Mouse (Mus musculus) c-Kit-positive CD71-positive TER-119-positive erythroid progenitor cells, embryonic 14.5 days (primary cell): Measurements from ENCODE around the gene Apol6.
"Not testable (repeated sequence)": the region's sequence is repeated elsewhere in the genome, so short reads cannot be mapped to it uniquely, and the experiment has no call there.

Experiments
- DNase-seq: peaks from one replicate; pipeline ENCODE4 v3.0.0-alpha.2; 2013; ENCODE audit warnings: low spot score

The Apol6 gene

GRCm38 (mm10) chr15:77031271-77031670, 13.3 kb upstream of the Apol6 start:
- DNase-seq: no peak

- no peak for DNase-seq
These were observed 10.0 kb upstream of the Apol6 start for GRCm38 (mm10) chr15:77034526-77034925.

DNA sequence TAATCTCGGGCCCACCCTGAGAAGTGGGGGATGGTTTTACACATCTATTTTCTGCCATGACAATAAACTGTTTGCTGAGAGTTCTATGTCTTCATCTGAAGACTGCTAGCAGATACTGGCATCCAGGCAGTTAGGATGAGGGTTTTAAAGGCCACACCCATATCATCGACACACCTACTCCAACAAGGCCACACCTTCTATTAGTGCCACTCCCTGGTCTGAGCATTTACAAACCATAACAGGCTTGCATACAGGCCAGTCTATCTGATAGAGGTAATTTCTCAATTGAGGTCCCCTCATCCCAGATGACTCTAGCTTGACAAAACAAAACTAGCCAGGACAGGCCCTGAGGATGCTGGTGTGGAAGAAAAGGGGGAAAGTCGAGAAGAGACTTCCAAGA, 8.9 kb upstream of the Apol6 start:
- DNase-seq: peak; percentile 5

DNA sequence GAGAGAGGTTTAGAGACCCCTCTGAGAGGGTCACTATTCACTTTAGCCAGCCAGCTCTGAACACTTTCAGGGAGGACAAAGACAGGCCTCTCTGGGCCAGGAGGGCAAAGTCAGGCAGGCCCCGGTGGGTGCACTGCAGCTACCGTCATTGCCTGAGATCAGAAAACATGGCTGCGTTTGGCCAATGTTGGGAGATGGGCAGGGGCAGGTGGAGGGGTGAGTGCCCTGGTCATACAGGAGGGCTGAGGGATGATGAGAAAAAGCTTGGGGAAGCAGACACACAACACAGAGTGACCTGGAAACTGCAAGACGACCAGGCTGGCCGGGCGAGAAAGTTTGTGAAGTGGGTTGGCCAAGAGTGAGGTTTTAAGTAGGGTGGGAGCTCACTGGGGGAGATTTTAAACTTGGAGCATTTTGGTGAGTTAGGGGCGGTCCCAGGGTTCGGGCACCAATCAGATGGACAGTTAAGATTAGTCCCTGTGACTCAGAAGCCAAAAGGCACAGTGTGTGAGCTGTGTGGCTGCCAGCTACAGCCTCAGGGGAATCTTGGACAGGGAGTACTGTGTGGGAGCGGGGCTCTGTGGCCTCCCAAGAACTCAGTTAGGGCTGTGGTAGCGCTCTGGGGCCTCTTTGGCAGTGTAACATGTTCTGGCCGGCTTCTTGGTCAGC, 8.1 kb upstream of the Apol6 start:
- no peak for DNase-seq

DNA sequence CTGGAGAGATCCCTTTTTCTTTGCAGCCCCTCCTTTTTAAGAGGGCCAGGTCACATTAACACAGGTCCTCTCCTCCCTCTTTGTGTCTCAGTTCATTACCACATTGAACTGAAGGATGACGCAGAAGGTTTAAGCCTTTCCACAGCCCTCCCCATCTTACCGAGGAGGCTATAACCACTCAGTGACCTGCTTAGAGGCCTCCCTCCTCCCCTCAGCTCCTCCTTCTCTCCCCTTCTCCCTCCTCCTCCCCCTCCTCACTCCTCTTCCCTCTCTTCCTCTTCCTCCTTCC, 7.6 kb upstream of the Apol6 start:
- no peak for DNase-seq

GRCm38 (mm10) chr15:77037278-77038161, 7.0 kb upstream of the Apol6 start:
- no peak for DNase-seq

- no peak for DNase-seq
These were observed 5.3 kb upstream of the Apol6 start for GRCm38 (mm10) chr15:77039211-77039700.

DNA sequence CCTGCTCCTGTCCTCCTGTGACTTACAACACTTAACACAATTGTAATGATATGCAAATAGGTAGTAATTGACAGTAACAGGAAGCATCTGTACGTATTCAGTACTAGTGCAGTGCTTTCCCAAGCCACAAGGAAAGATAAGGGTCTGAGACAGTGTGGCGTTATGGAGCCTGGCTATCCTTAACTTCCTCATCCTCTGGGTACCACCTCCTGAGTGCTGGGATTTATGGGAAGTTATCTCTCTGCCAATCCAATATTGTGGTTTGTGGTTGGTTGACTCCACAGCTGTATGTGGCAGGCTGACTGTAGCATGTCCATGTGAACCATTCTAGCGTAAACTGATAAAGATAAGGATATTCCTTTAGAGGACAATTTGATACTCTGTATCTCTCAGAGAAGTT, 3.7 kb upstream of the Apol6 start:
- no peak for DNase-seq

DNA sequence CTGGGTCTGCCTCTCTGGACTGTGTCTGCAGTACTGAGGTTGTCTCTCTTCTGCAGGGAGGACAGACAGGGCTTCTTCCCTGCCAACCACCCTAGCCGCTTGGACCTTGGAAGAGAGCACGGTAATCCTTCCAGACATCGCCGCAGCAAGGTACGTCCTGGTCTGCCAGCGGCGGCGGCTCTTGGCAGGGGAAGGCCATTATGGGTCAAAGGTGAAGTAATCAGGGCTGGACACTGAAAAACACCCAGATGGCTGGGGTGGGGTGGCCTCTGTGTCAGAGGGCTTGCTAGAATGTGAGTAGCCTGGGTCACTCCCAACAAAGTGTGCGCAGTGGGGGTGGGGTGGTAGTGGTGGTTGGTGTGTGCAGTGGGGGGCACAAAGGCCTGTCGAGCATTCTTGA, 1.1 kb downstream of the Apol6 start:
- DNase-seq: no peak

- no peak for DNase-seq
These were observed 6.0 kb downstream of the Apol6 start, which contains the start of gene Mb for GRCm38 (mm10) chr15:77050570-77050969. Gene Mb (minus strand): TSS chr15:77050670.

DNA sequence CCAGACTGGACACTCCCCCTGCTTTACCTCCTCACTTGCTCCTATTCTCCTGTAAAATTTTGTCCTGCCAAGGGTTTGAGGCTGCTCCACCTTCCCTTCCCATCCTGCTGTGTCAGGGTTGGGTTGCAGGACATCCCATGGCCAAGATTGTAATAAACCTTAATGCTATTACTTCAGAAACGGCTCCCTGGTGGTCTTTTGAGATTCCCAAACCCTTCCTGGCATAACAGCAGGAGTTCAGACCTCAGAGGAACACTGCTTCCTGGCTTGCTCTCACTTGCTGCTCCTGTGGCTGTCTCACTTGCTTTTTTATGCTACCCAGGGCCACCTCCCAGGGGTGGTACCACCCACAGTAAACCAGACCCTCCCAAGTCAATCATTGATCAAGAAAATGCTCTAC, 7.6 kb downstream of the Apol6 start:
- no peak for DNase-seq

- peak; percentile 39 for DNase-seq
These were observed 8.5 kb downstream of the Apol6 start for GRCm38 (mm10) chr15:77053021-77053420.

DNA sequence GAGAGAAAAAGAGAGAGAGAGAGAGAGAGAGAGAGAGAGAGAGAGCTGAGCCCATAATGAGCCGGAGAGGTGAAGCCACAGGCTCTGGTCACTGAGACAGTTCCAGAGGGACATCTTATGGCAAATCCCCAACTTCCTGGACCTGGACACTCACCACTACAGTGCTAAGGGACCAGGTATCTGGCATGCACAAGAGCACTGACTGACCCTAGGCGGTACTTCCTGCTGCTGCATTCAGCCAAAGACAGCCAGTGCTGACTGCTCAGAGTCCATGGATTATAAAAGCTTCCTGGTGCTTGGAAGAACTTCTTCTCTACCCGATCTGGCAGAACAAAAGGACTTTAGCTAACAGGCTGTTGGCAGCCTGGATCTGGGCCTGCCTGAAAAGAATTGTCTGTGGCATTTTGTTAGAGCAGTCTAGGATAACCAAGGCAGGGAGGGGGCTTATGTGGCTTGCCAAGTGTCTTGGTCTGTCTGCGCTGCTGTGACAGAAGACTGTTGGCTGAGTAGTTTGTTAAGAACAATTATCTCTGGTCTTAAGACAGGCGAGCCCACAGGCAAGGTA, 10.2 kb downstream of the Apol6 start:
- DNase-seq: no peak

GRCm38 (mm10) chr15:77056001-77056790, 11.7 kb downstream of the Apol6 start:
- no peak for DNase-seq

- DNase-seq: no peak
These were observed 12.2 kb downstream of the Apol6 start for GRCm38 (mm10) chr15:77056791-77057051.

GRCm38 (mm10) chr15:77058566-77058965, 14.0 kb downstream of the Apol6 start:
- no peak for DNase-seq

- not testable (repeated sequence) for DNase-seq
These were observed 14.9 kb downstream of the Apol6 start for GRCm38 (mm10) chr15:77059416-77059815.

GRCm38 (mm10) chr15:77062746-77063145, 18.2 kb downstream of the Apol6 start:
- DNase-seq: no peak

GRCm38 (mm10) chr15:77065259-77065852, 20.8 kb downstream of the Apol6 start:
- DNase-seq: no peak

- DNase-seq: no peak
These were observed 21.7 kb downstream of the Apol6 start for GRCm38 (mm10) chr15:77066233-77066632.

DNA sequence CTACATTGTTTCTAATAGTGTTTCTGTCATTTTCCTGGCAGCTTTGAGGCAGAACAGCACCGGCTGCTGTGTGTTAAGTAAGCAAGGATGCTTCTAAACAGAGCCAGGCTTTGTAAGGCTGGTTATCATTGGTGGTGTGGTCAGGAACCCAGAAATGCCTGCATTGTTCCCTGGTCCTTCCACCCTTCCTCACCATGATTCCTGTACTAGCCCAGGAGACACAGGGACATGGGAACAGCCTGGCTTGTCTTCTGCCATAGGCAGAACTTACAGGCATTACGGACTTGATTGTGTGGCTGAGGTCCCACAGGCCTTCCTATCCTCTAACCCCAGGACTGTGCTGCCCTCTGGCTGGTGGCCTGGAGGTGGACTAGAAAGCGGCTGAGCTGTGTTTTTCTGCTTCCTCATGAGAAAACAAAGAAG, 23.9 kb downstream of the Apol6 start:
- DNase-seq: no peak

DNA sequence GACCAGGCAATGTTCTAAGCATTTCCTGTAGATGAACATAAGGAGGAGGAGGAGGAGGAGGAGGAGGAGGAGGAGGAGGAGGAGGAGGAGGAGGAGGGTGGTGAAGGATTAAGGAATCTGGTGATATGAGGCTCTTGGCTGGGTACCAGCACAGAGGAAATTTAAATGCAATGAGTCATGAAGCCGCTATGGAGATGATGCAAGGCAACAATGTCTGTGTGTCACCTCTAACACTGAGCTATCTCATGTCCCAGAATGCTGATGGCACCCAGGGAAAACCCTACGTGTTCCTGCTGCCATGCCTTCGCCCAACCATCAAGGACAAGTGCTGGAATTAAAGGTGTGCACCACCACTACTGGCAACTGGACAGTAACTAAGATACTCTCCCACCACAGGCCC, 24.5 kb downstream of the Apol6 start:
- DNase-seq: no peak
